Mouse (Mus musculus): ENCODE data around the gene Lrsam1. TPM values are rescaled to one million over a fixed set of nuclear protein-coding genes. Genes with fewer than 3 reads are reported as not detected.
A peak's percentile ranks its signal among the peaks of the same experiment; 100 is the strongest.

The Lrsam1 gene
- total and polyA plus RNA-seq, 3 experiments: 5.0 to 12.8 (median 9.5) TPM

DNA sequence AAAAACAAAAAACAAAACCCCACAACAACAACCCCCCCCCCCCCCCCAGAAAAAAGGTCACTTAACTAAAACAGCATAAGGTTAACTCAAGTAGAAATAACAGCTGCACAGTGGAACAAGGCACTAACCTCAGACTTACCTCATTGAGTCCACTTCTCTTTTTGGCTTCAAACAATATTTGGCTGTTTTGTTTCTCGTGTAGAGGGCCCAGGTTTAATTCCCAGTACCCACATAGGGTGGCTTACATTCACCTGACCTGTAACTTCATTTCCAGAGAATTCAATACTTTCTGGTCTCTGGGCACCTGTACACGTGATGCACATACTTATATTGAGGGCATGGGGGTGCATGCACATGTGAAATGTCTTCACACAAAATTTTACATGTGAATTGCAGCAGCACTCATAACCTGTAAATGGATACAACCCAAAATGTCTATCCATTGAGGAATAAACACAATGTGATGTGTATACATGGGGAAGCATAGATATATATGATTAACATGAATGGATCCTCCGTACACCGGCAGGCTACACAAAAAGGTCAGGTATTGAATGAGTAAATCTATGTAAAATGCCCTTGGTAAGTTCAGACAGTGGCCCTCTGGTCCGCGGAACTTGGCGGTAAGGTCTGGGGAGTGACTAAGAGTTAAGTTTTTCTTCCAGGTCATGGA, 4.2 kb upstream of the Lrsam1 start:
- DNase-seq (ENCODE audit: low spot score): peak; percentile 30
- peak overlapping the region; percentile 89; the same call in 1 of the 2 replicates for H3K4me3 ChIP-seq (ENCODE audit: low read depth, low read length)

DNA sequence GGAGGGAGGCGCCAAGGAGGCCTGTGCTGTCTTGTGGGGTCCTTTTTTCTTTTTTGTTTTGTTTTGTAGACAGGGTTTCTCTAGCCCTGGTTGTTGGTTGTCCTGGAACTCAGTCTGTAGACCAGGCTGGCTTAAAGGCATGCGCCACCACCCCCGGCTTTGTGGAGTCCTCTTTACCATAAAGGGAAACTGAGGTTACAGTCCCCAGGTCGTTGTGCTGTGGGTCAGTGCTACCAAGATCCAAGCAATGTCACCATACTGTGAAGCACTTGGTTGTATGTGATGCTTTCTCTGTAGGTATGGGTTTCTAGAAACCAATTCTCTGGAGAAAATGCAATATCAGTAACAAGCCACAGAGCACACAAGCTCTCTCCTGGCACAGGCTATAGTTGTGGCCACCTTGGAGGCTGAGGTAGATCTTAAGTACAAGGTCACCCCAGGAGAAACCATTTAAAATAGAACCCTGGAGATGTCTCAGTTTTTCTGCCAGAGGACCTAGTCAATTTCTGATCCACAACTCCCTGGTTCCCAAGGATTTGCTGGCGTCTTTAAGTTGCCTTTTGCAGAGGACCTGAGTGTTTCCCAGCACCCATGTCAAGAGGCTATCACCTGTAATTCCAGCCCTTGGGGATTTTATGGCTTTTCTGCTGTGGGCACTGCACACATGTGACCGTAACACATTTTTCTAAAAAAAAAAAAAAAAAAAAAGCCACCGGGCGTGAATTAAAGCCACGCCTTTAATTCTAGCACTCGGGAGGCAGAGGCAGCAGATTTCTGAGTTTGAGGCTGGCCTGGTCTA, 3.4 kb upstream of the Lrsam1 start:
- no peak for TF ChIP-seq GATA2 (IDR thresholded peaks at IDR 0.05; ENCODE audit: borderline replicate concordance, low read depth, low read length)
- TF ChIP-seq POLR2AphosphoS5 (IDR thresholded peaks at IDR 0.05; ENCODE audit: insufficient replicate concordance, low read depth, low read length): no peak
- no peak for TF ChIP-seq CTCF (IDR thresholded peaks at IDR 0.05; ENCODE audit: low read depth, low read length)
- no peak for TF ChIP-seq TAL1 (conservative IDR thresholded peaks at IDR 0.05; ENCODE audit: low read depth, low read length)
- no peak for TF ChIP-seq GATA1 (IDR thresholded peaks at IDR 0.05; ENCODE audit: borderline replicate concordance, low read length)
- Histone ChIP-seq H3K4me1 (ENCODE audit: insufficient read depth, low read depth, low read length) (peaks cover 65% of the 10 kb centered on the region), H3K9me3 (replicated peaks) (no peaks in the 10 kb centered on the region), H3K27me3 (ENCODE audit: insufficient read depth, low read length) (no peaks in the 10 kb centered on the region), H3K4me3 (ENCODE audit: low read depth, low read length) (peak overlapping the region; percentile 84; the same call in 1 of the 2 replicates), H3K36me3 (replicated peaks) (peaks cover 61% of the 10 kb centered on the region)
- ATAC-seq (ENCODE audit: extremely low read depth, insufficient number of reproducible peaks, low FRiP score, poor library complexity, severe bottlenecking) (no peak), DNase-seq (ENCODE audit: low spot score) (no peak)

More for the DNA sequence above, 4.2 kb upstream of the Lrsam1 start:
- ATAC-seq (ENCODE audit: extremely low read depth, insufficient number of reproducible peaks, low FRiP score, poor library complexity, severe bottlenecking): no peak
- Histone ChIP-seq H3K9me3 (replicated peaks) (no peaks in the 10 kb centered on the region), H3K4me1 (ENCODE audit: insufficient read depth, low read depth, low read length) (peaks cover 61% of the 10 kb centered on the region), H3K36me3 (replicated peaks) (peaks cover 62% of the 10 kb centered on the region), H3K27me3 (ENCODE audit: insufficient read depth, low read length) (no peaks in the 10 kb centered on the region)
- no peak for TF ChIP-seq GATA1 (IDR thresholded peaks at IDR 0.05; ENCODE audit: borderline replicate concordance, low read length)
- TF ChIP-seq TAL1 (conservative IDR thresholded peaks at IDR 0.05; ENCODE audit: low read depth, low read length): no peak
- no peak for TF ChIP-seq POLR2AphosphoS5 (IDR thresholded peaks at IDR 0.05; ENCODE audit: insufficient replicate concordance, low read depth, low read length)
- no peak for TF ChIP-seq GATA2 (IDR thresholded peaks at IDR 0.05; ENCODE audit: borderline replicate concordance, low read depth, low read length)
- no peak for TF ChIP-seq CTCF (IDR thresholded peaks at IDR 0.05; ENCODE audit: low read depth, low read length)

DNA sequence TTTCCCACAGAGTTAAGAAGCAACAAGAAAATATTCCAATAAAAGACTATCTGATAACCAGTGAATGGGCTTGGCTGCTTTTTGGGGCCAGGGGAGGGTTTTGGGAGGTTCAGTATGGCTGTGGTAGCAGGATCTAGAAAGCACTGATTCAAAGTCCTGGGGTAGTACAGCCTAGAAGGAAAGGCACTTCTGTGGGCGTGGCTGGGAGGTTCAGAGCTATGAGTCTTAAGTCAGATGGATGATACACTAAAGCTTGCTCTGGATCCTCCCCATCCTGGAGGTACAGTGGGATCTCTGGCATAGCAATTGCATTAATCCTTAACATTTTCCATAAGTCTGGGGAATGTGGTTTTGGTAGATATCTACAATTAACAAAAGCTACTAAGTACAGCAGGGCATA, 2.6 kb upstream of the Lrsam1 start:
- ATAC-seq (ENCODE audit: extremely low read depth, insufficient number of reproducible peaks, low FRiP score, poor library complexity, severe bottlenecking) (no peak), DNase-seq (ENCODE audit: low spot score) (no peak)
- H3K36me3 ChIP-seq (replicated peaks): peaks cover 63% of the 10 kb centered on the region
- no peaks in the 10 kb centered on the region for H3K9me3 ChIP-seq (replicated peaks)
- no peaks in the 10 kb centered on the region for H3K27me3 ChIP-seq (ENCODE audit: insufficient read depth, low read length)
- peak overlapping the region; percentile 84 for H3K4me3 ChIP-seq (ENCODE audit: low read depth, low read length)
- TF ChIP-seq GATA1 (IDR thresholded peaks at IDR 0.05; ENCODE audit: borderline replicate concordance, low read length) (no peak), CTCF (IDR thresholded peaks at IDR 0.05; ENCODE audit: low read depth, low read length) (no peak), POLR2AphosphoS5 (IDR thresholded peaks at IDR 0.05; ENCODE audit: insufficient replicate concordance, low read depth, low read length) (no peak), GATA2 (IDR thresholded peaks at IDR 0.05; ENCODE audit: borderline replicate concordance, low read depth, low read length) (no peak), TAL1 (conservative IDR thresholded peaks at IDR 0.05; ENCODE audit: low read depth, low read length) (no peak)
- H3K4me1 ChIP-seq (ENCODE audit: insufficient read depth, low read depth, low read length): peaks cover 62% of the 10 kb centered on the region

DNA sequence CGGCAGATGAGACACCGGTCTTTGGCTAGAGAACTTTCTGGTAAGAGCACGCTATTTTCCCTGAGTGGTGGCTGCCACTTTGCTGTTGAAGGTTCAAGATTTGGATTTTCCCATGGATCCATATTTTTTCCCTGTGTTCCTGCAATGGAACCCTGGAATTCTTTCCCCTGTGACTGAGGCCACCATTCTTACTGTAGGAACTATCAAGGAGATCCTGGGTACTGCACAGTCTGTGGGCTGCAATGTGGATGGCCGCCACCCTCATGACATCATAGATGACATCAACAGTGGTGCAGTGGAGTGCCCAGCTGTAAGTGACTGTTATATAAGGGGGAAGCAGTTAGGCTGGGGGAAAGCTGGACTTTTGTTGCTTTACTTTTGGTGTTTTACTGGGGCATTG, 2.1 kb upstream of the Lrsam1 start:
- H3K4me3 ChIP-seq (ENCODE audit: low read depth, low read length): peak overlapping the region; percentile 84
- no peak for ATAC-seq (ENCODE audit: extremely low read depth, insufficient number of reproducible peaks, low FRiP score, poor library complexity, severe bottlenecking)
- H3K27me3 ChIP-seq (ENCODE audit: insufficient read depth, low read length): no peaks in the 10 kb centered on the region
- H3K4me1 ChIP-seq (ENCODE audit: insufficient read depth, low read depth, low read length): peaks cover 62% of the 10 kb centered on the region
- TF ChIP-seq POLR2AphosphoS5 (IDR thresholded peaks at IDR 0.05; ENCODE audit: insufficient replicate concordance, low read depth, low read length) (no peak; the same call in 1 of the 2 replicates), TAL1 (conservative IDR thresholded peaks at IDR 0.05; ENCODE audit: low read depth, low read length) (no peak), GATA1 (IDR thresholded peaks at IDR 0.05; ENCODE audit: borderline replicate concordance, low read length) (no peak), CTCF (IDR thresholded peaks at IDR 0.05; ENCODE audit: low read depth, low read length) (no peak), GATA2 (IDR thresholded peaks at IDR 0.05; ENCODE audit: borderline replicate concordance, low read depth, low read length) (no peak)
- no peak for DNase-seq (ENCODE audit: low spot score)
- no peaks in the 10 kb centered on the region for H3K9me3 ChIP-seq (replicated peaks)
- peaks cover 63% of the 10 kb centered on the region for H3K36me3 ChIP-seq (replicated peaks)

DNA sequence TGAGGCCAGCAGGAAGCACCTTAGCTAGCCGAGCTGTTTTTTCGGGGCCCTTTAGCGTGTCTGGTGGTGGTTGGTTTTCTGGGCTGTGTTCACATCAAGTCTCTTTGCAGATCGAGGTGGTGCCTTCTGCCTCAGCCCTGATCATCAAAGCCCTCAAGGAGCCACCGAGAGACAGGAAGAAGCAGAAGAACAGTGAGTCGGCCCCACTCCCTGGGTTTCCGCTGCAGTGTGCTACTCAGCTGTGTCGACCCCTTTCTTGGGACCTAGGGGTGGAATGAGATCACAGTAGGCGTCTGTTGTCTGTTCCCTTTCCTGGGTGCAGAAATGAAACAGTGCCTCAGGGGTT, 1.4 kb upstream of the Lrsam1 start:
- H3K9me3 ChIP-seq (replicated peaks): no peaks in the 10 kb centered on the region
- ATAC-seq (ENCODE audit: extremely low read depth, insufficient number of reproducible peaks, low FRiP score, poor library complexity, severe bottlenecking) (no peak), DNase-seq (ENCODE audit: low spot score) (no peak)
- no peaks in the 10 kb centered on the region for H3K27me3 ChIP-seq (ENCODE audit: insufficient read depth, low read length)
- TF ChIP-seq GATA1 (IDR thresholded peaks at IDR 0.05; ENCODE audit: borderline replicate concordance, low read length) (no peak), CTCF (IDR thresholded peaks at IDR 0.05; ENCODE audit: low read depth, low read length) (no peak), TAL1 (conservative IDR thresholded peaks at IDR 0.05; ENCODE audit: low read depth, low read length) (no peak), GATA2 (IDR thresholded peaks at IDR 0.05; ENCODE audit: borderline replicate concordance, low read depth, low read length) (no peak), POLR2AphosphoS5 (IDR thresholded peaks at IDR 0.05; ENCODE audit: insufficient replicate concordance, low read depth, low read length) (no peak)
- peaks cover 55% of the 10 kb centered on the region for H3K4me1 ChIP-seq (ENCODE audit: insufficient read depth, low read depth, low read length)
- H3K36me3 ChIP-seq (replicated peaks): peaks cover 62% of the 10 kb centered on the region
- peak overlapping the region; percentile 84 for H3K4me3 ChIP-seq (ENCODE audit: low read depth, low read length)
